Mouse (Mus musculus): ENCODE results near the gene Gnl2. TPM values are rescaled to one million over a fixed set of nuclear protein-coding genes. Genes with fewer than 3 reads are reported as not detected.

Gnl2 gene
- polyA plus RNA-seq, 1 experiment, result 16.3 TPM

GRCm38 (mm10) chr4:124999548-124999947, 16.8 kb upstream of the Gnl2 start:
- TF ChIP-seq FLI1 (IDR thresholded peaks at IDR 0.05; ENCODE audit: low read length) (no peak), GATA1 (IDR thresholded peaks at IDR 0.05; ENCODE audit: borderline replicate concordance, low read length) (no peak)
- Histone ChIP-seq H3K27me3 (replicated peaks) (peaks cover 91% of the 10 kb centered on the region), H3K4me3 (replicated peaks) (no peak overlapping the region), H3K9me3 (0 out of 2 replicates have a peak, but pooled peaks cover 8% of the 10 kb centered on the region), H3K4me1 (peaks cover 11% of the 10 kb centered on the region), H3K36me3 (replicated peaks; ENCODE audit: low read length) (no peaks in the 10 kb centered on the region)

GRCm38 (mm10) chr4:125002978-125003377, 13.4 kb upstream of the Gnl2 start:
- H3K36me3 ChIP-seq (replicated peaks; ENCODE audit: low read length), result no peaks in the 10 kb centered on the region
- H3K9me3 ChIP-seq, result 0 out of 2 replicates have a peak, but pooled peaks cover 8% of the 10 kb centered on the region
- H3K4me1 ChIP-seq, result peaks cover 20% of the 10 kb centered on the region
- H3K4me3 ChIP-seq (replicated peaks), result no peak overlapping the region
- TF ChIP-seq FLI1 (IDR thresholded peaks at IDR 0.05; ENCODE audit: low read length), result no peak
- TF ChIP-seq GATA1 (IDR thresholded peaks at IDR 0.05; ENCODE audit: borderline replicate concordance, low read length), result no peak
- peaks cover 94% of the 10 kb centered on the region for H3K27me3 ChIP-seq (replicated peaks)

GRCm38 (mm10) chr4:125004886-125005285, 11.5 kb upstream of the Gnl2 start:
- H3K9me3 ChIP-seq, result 0 out of 2 replicates have a peak, but pooled peaks cover 8% of the 10 kb centered on the region
- TF ChIP-seq FLI1 (IDR thresholded peaks at IDR 0.05; ENCODE audit: low read length) (no peak), GATA1 (IDR thresholded peaks at IDR 0.05; ENCODE audit: borderline replicate concordance, low read length) (no peak)
- peaks cover 97% of the 10 kb centered on the region for H3K27me3 ChIP-seq (replicated peaks)
- H3K4me1 ChIP-seq, result peaks cover 22% of the 10 kb centered on the region
- H3K4me3 ChIP-seq (replicated peaks), result no peak overlapping the region
- no peaks in the 10 kb centered on the region for H3K36me3 ChIP-seq (replicated peaks; ENCODE audit: low read length)

GRCm38 (mm10) chr4:125007460-125007859, 8.9 kb upstream of the Gnl2 start:
- H3K36me3 ChIP-seq (replicated peaks; ENCODE audit: low read length), result no peaks in the 10 kb centered on the region
- H3K27me3 ChIP-seq (replicated peaks), result peaks cover 88% of the 10 kb centered on the region
- no peaks in the 10 kb centered on the region for H3K9me3 ChIP-seq
- TF ChIP-seq GATA1 (IDR thresholded peaks at IDR 0.05; ENCODE audit: borderline replicate concordance, low read length) (no peak), FLI1 (IDR thresholded peaks at IDR 0.05; ENCODE audit: low read length) (no peak)
- peaks cover 22% of the 10 kb centered on the region for H3K4me1 ChIP-seq
- H3K4me3 ChIP-seq (replicated peaks), result peak overlapping the region; percentile 77

- H3K27me3 ChIP-seq (replicated peaks), result peaks cover 88% of the 10 kb centered on the region
- no peak for TF ChIP-seq GATA1 (IDR thresholded peaks at IDR 0.05; ENCODE audit: borderline replicate concordance, low read length)
- TF ChIP-seq FLI1 (IDR thresholded peaks at IDR 0.05; ENCODE audit: low read length), result no peak
- peaks cover 22% of the 10 kb centered on the region for H3K4me1 ChIP-seq
- no peaks in the 10 kb centered on the region for H3K9me3 ChIP-seq
- no peaks in the 10 kb centered on the region for H3K36me3 ChIP-seq (replicated peaks; ENCODE audit: low read length)
- H3K4me3 ChIP-seq (replicated peaks), result no peak overlapping the region
These were observed 8.2 kb upstream of the Gnl2 start for GRCm38 (mm10) chr4:125008220-125008619.

GRCm38 (mm10) chr4:125008712-125009111, 7.7 kb upstream of the Gnl2 start:
- Histone ChIP-seq H3K9me3 (no peaks in the 10 kb centered on the region), H3K27me3 (replicated peaks) (peaks cover 87% of the 10 kb centered on the region), H3K4me1 (peaks cover 22% of the 10 kb centered on the region), H3K4me3 (replicated peaks) (no peak overlapping the region), H3K36me3 (replicated peaks; ENCODE audit: low read length) (no peaks in the 10 kb centered on the region)
- no peak for TF ChIP-seq GATA1 (IDR thresholded peaks at IDR 0.05; ENCODE audit: borderline replicate concordance, low read length)
- no peak for TF ChIP-seq FLI1 (IDR thresholded peaks at IDR 0.05; ENCODE audit: low read length)

- H3K36me3 ChIP-seq (replicated peaks; ENCODE audit: low read length), result no peaks in the 10 kb centered on the region
- no peaks in the 10 kb centered on the region for H3K9me3 ChIP-seq
- peaks cover 74% of the 10 kb centered on the region for H3K27me3 ChIP-seq (replicated peaks)
- peaks cover 54% of the 10 kb centered on the region for H3K4me1 ChIP-seq
- no peak overlapping the region for H3K4me3 ChIP-seq (replicated peaks)
- TF ChIP-seq FLI1 (IDR thresholded peaks at IDR 0.05; ENCODE audit: low read length) (no peak), GATA1 (IDR thresholded peaks at IDR 0.05; ENCODE audit: borderline replicate concordance, low read length) (no peak)
These were observed 1.0 kb downstream of the Gnl2 start for GRCm38 (mm10) chr4:125017431-125017830.

GRCm38 (mm10) chr4:125020780-125021538, 4.6 kb downstream of the Gnl2 start:
- TF ChIP-seq FLI1 (IDR thresholded peaks at IDR 0.05; ENCODE audit: low read length) (no peak), GATA1 (IDR thresholded peaks at IDR 0.05; ENCODE audit: borderline replicate concordance, low read length) (no peak)
- no peaks in the 10 kb centered on the region for H3K9me3 ChIP-seq
- no peaks in the 10 kb centered on the region for H3K36me3 ChIP-seq (replicated peaks; ENCODE audit: low read length)
- peaks cover 58% of the 10 kb centered on the region for H3K27me3 ChIP-seq (replicated peaks)
- no peak overlapping the region for H3K4me3 ChIP-seq (replicated peaks)
- peaks cover 72% of the 10 kb centered on the region for H3K4me1 ChIP-seq

- TF ChIP-seq FLI1 (IDR thresholded peaks at IDR 0.05; ENCODE audit: low read length) (peak; percentile 71; the same call in 1 of the 2 replicates), GATA1 (IDR thresholded peaks at IDR 0.05; ENCODE audit: borderline replicate concordance, low read length) (no peak)
- H3K9me3 ChIP-seq, result no peaks in the 10 kb centered on the region
- H3K36me3 ChIP-seq (replicated peaks; ENCODE audit: low read length), result peaks cover 18% of the 10 kb centered on the region
- peak overlapping the region; percentile 97 for H3K4me3 ChIP-seq (replicated peaks)
- H3K27me3 ChIP-seq (replicated peaks), result peaks cover 26% of the 10 kb centered on the region
- peaks cover 55% of the 10 kb centered on the region for H3K4me1 ChIP-seq
These were observed 13.7 kb downstream of the Gnl2 start for GRCm38 (mm10) chr4:125029891-125030614.

GRCm38 (mm10) chr4:125034341-125034740, 18.0 kb downstream of the Gnl2 start:
- H3K4me1 ChIP-seq, result peaks cover 71% of the 10 kb centered on the region
- peaks cover 47% of the 10 kb centered on the region for H3K36me3 ChIP-seq (replicated peaks; ENCODE audit: low read length)

More at GRCm38 (mm10) chr4:125034341-125034740, 18.0 kb downstream of the Gnl2 start:
- Histone ChIP-seq H3K27me3 (replicated peaks) (no peaks in the 10 kb centered on the region), H3K4me3 (replicated peaks) (no peak overlapping the region), H3K9me3 (no peaks in the 10 kb centered on the region)
- TF ChIP-seq GATA1 (IDR thresholded peaks at IDR 0.05; ENCODE audit: borderline replicate concordance, low read length) (no peak), FLI1 (IDR thresholded peaks at IDR 0.05; ENCODE audit: low read length) (no peak)
